Mouse (Mus musculus): ENCODE results near the gene Anxa8. TPM values are rescaled to one million over a fixed set of nuclear protein-coding genes. Genes with fewer than 3 reads are reported as not detected.

Anxa8 gene
- total RNA-seq, 2 experiments from 2014 or later, result 1.8 to 5.4 TPM

- DNase-seq, result peak; percentile 30 to 54
These were observed 33.4 kb downstream of the Anxa8 start for GRCm38 (mm10) chr14:34119046-34119723.

- peak; percentile 26 to 29 for DNase-seq
These were observed 34.5 kb downstream of the Anxa8 start for GRCm38 (mm10) chr14:34120016-34120910.

- no peak for DNase-seq
These were observed 35.2 kb downstream of the Anxa8 start for GRCm38 (mm10) chr14:34120923-34121351.

- DNase-seq, result no peak
These were observed 35.9 kb downstream of the Anxa8 start for GRCm38 (mm10) chr14:34121691-34122090.

GRCm38 (mm10) chr14:34131216-34131615 is 45.4 kb downstream of the Anxa8 start:
- DNase-seq, result no peak

- no peak for DNase-seq
These were observed 49.6 kb downstream of the Anxa8 start for GRCm38 (mm10) chr14:34135391-34135790.

GRCm38 (mm10) chr14:34139671-34140664 is 54.2 kb downstream of the Anxa8 start:
- no peak for DNase-seq

- DNase-seq, result no peak
These were observed 56.5 kb downstream of the Anxa8 start for GRCm38 (mm10) chr14:34142316-34142715.

- DNase-seq, result no peak
These were observed 57.1 kb downstream of the Anxa8 start for GRCm38 (mm10) chr14:34142915-34143314.

Other genes starting within 250 kb of the Anxa8 start
- 1 to 10 TPM in 1 of 2 experiments, under 1 TPM in 1; 0.87 to 1.1 TPM for gene Gdf10, start 162.4 kb upstream of the Anxa8 start, total RNA-seq (2021)
- under 1 TPM; 0.07 to 0.18 TPM for gene Gdf2, start 144.9 kb upstream of the Anxa8 start, total RNA-seq (2021)
- not detected for gene Rbp3, start 132.0 kb upstream of the Anxa8 start, total RNA-seq (2021)
- gene Zfp488, start 107.2 kb upstream of the Anxa8 start, total RNA-seq (2021), result under 1 TPM in 1 of 2 experiments, not detected in 1; 0.05 TPM
- not detected for gene Gm30083, start 70.8 kb upstream of the Anxa8 start, total RNA-seq (2021)
- not detected for gene Gm5460, start 69.2 kb upstream of the Anxa8 start, total RNA-seq (2021)
- gene Antxrl, start 33.3 kb upstream of the Anxa8 start, total RNA-seq (2021), result not detected
- gene A630023A22Rik, start 16.8 kb downstream of the Anxa8 start, total RNA-seq (2021), result not detected
- under 1 TPM; 0.07 to 0.13 TPM for gene Npy4r, start 66.5 kb downstream of the Anxa8 start, total RNA-seq (2021)
- gene Gprin2, start 115.7 kb downstream of the Anxa8 start, total RNA-seq (2021), result under 1 TPM; 0.13 to 0.25 TPM
- under 1 TPM; 0.35 to 0.67 TPM for gene Syt15, start 133.6 kb downstream of the Anxa8 start, total RNA-seq (2021)
- gene Shld2, start 224.5 kb downstream of the Anxa8 start, total RNA-seq (2021), result 1 to 10 TPM; 6.0 to 8.5 TPM
- 100 to 1,000 TPM; 148 to 183 TPM for gene Glud1, start 224.7 kb downstream of the Anxa8 start, total RNA-seq (2021)